14 mouse cellular contexts compared by ENCODE assay signal in genomic region chr2:8477827-8478528, GRCm38 (mm10).
DNase-seq lines count a peak whose midpoint lies in the region; ATAC-seq and TF ChIP-seq lines count a peak whose summit lies in the region.
"Had no signal": no experiment of that assay in that cellular context is flagged by ENCODE, and none has a peak within 500 bp of the region (broad histone marks: within the 10 kb centered on the region; RNA-seq: fewer than 3 reads in every experiment).

No protein-coding gene starts in this region.

- peak; percentile 7 for DNase-seq in kidney, postnatal 14 days
- no peak for DNase-seq in kidney, postnatal 36 days
- DNase-seq in hindbrain, embryonic 14.5 days (ENCODE audit: low spot score) = peak; percentile 32
- DNase-seq in cerebellum, adult 18-20 months = no peak
- DNase-seq in lung, postnatal 0 days (ENCODE audit: low spot score) = no peak
- DNase-seq: cerebellum, adult 2 months; heart, postnatal 10 days; lung, postnatal 4 days; spleen, adult 18-20 months had no signal

- no peak overlapping the region for H3K9ac ChIP-seq in forebrain, embryonic 13.5 days
- no peak overlapping the region for H3K9ac ChIP-seq in forebrain, embryonic 12.5 days
- H3K9ac ChIP-seq in hindbrain, embryonic 14.5 days = no peak overlapping the region
- H3K9ac ChIP-seq in neural tube, embryonic 13.5 days = no peak overlapping the region
- H3K9ac ChIP-seq in lung, postnatal 0 days (replicated peaks; ENCODE audit: low read depth) = no peak overlapping the region
- H3K9ac ChIP-seq: liver, embryonic 12.5 days had no signal

- TF ChIP-seq CTCF in lung, postnatal 0 days (IDR thresholded peaks at IDR 0.05) = no peak

- H3K4me2 ChIP-seq in forebrain, embryonic 13.5 days = no peak overlapping the region
- H3K4me2 ChIP-seq in forebrain, embryonic 12.5 days = no peak overlapping the region
- H3K4me2 ChIP-seq in hindbrain, embryonic 14.5 days (replicated peaks) = no peak overlapping the region
- no peak overlapping the region for H3K4me2 ChIP-seq in neural tube, embryonic 13.5 days
- H3K4me2 ChIP-seq in lung, postnatal 0 days (replicated peaks; ENCODE audit: low read depth, low read length) = no peak overlapping the region
- H3K4me2 ChIP-seq: liver, embryonic 12.5 days had no signal

- H3K27ac ChIP-seq in forebrain, embryonic 13.5 days = no peak overlapping the region
- no peak overlapping the region for H3K27ac ChIP-seq in forebrain, embryonic 12.5 days
- H3K27ac ChIP-seq in hindbrain, embryonic 14.5 days = no peak overlapping the region
- H3K27ac ChIP-seq in neural tube, embryonic 13.5 days (replicated peaks) = no peak overlapping the region
- H3K27ac ChIP-seq in lung, postnatal 0 days (ENCODE audit: low read length) = no peak overlapping the region
- H3K27ac ChIP-seq: liver, embryonic 12.5 days had no signal

- no peaks in the 10 kb centered on the region for H3K27me3 ChIP-seq in forebrain, embryonic 13.5 days
- H3K27me3 ChIP-seq in forebrain, embryonic 12.5 days = no peaks in the 10 kb centered on the region
- no peaks in the 10 kb centered on the region for H3K27me3 ChIP-seq in hindbrain, embryonic 14.5 days (ENCODE audit: control insufficient read depth, insufficient read depth, low read length)
- no peaks in the 10 kb centered on the region for H3K27me3 ChIP-seq in neural tube, embryonic 13.5 days
- H3K27me3 ChIP-seq in lung, postnatal 0 days (replicated peaks; ENCODE audit: insufficient read depth, low read length) = no peaks in the 10 kb centered on the region
- H3K27me3 ChIP-seq: liver, embryonic 12.5 days had no signal

- 0 out of 2 replicates have a peak, but pooled peaks have one; percentile 33 for ATAC-seq in forebrain, embryonic 13.5 days
- ATAC-seq in forebrain, embryonic 12.5 days (ENCODE audit: low FRiP score) = no peak
- ATAC-seq in hindbrain, embryonic 14.5 days (ENCODE audit: low FRiP score) = peak; percentile 57
- ATAC-seq in neural tube, embryonic 13.5 days (ENCODE audit: low read depth) = peak; percentile 81
- ATAC-seq in lung, postnatal 0 days = no peak
- ATAC-seq: liver, embryonic 12.5 days; Patski had no signal

- 62% methylated on average over 6 of the region's 6 CpGs for WGBS in forebrain, embryonic 13.5 days
- 58% methylated on average over 6 of the region's 6 CpGs for WGBS in forebrain, embryonic 12.5 days
- 35% methylated on average over 6 of the region's 6 CpGs for WGBS in hindbrain, embryonic 14.5 days
- 19% methylated on average over 6 of the region's 6 CpGs for WGBS in neural tube, embryonic 13.5 days
- WGBS in lung, postnatal 0 days = 58% methylated on average over 6 of the region's 6 CpGs

- no peaks in the 10 kb centered on the region for H3K36me3 ChIP-seq in forebrain, embryonic 13.5 days (ENCODE audit: poor library complexity, severe bottlenecking)
- H3K36me3 ChIP-seq in forebrain, embryonic 12.5 days (replicated peaks) = no peaks in the 10 kb centered on the region
- no peaks in the 10 kb centered on the region for H3K36me3 ChIP-seq in hindbrain, embryonic 14.5 days (replicated peaks; ENCODE audit: control insufficient read depth, insufficient read depth)
- H3K36me3 ChIP-seq in neural tube, embryonic 13.5 days = no peaks in the 10 kb centered on the region
- H3K36me3 ChIP-seq in lung, postnatal 0 days (ENCODE audit: insufficient read depth, low read length) = no peaks in the 10 kb centered on the region
- H3K36me3 ChIP-seq: liver, embryonic 12.5 days had no signal

- no peaks in the 10 kb centered on the region for H3K9me3 ChIP-seq in forebrain, embryonic 13.5 days (replicated peaks)
- no peaks in the 10 kb centered on the region for H3K9me3 ChIP-seq in forebrain, embryonic 12.5 days
- H3K9me3 ChIP-seq in hindbrain, embryonic 14.5 days (ENCODE audit: control insufficient read depth, low read length) = no peaks in the 10 kb centered on the region
- no peaks in the 10 kb centered on the region for H3K9me3 ChIP-seq in neural tube, embryonic 13.5 days
- H3K9me3 ChIP-seq in lung, postnatal 0 days (ENCODE audit: low read length) = no peaks in the 10 kb centered on the region
- H3K9me3 ChIP-seq: liver, embryonic 12.5 days had no signal

- no peak overlapping the region for H3K4me3 ChIP-seq in forebrain, embryonic 13.5 days
- H3K4me3 ChIP-seq in forebrain, embryonic 12.5 days (replicated peaks) = no peak overlapping the region
- no peak overlapping the region for H3K4me3 ChIP-seq in hindbrain, embryonic 14.5 days (replicated peaks; ENCODE audit: low read length)
- H3K4me3 ChIP-seq in neural tube, embryonic 13.5 days = no peak overlapping the region
- H3K4me3 ChIP-seq in lung, postnatal 0 days (ENCODE audit: low read depth, low read length) = no peak overlapping the region
- H3K4me3 ChIP-seq: liver, embryonic 12.5 days had no signal

- H3K4me1 ChIP-seq in forebrain, embryonic 13.5 days = peaks cover 4% of the 10 kb centered on the region; the same call in 1 of the 2 replicates
- H3K4me1 ChIP-seq in forebrain, embryonic 12.5 days = peaks cover 8% of the 10 kb centered on the region; the same call in 1 of the 2 replicates
- no peaks in the 10 kb centered on the region for H3K4me1 ChIP-seq in hindbrain, embryonic 14.5 days (replicated peaks; ENCODE audit: control insufficient read depth, insufficient read depth, low read length)
- H3K4me1 ChIP-seq in neural tube, embryonic 13.5 days (replicated peaks) = peaks cover 23% of the 10 kb centered on the region
- no peaks in the 10 kb centered on the region for H3K4me1 ChIP-seq in lung, postnatal 0 days (ENCODE audit: insufficient read depth, low read depth, low read length)
- H3K4me1 ChIP-seq: liver, embryonic 12.5 days had no signal

- no peak for TF ChIP-seq EP300 in lung, postnatal 0 days (IDR thresholded peaks at IDR 0.05)

Comparison
In these comparisons a context has a peak if more than half of its experiments do, and no peak if none do; other contexts are left out.
1. ATAC-seq: peak in forebrain, embryonic 13.5 days (single experiment), hindbrain, embryonic 14.5 days (single experiment) and neural tube, embryonic 13.5 days (single experiment); none in forebrain, embryonic 12.5 days (single experiment) and lung, postnatal 0 days (single experiment).
2. DNase-seq: peak in kidney, postnatal 14 days (single experiment) and hindbrain, embryonic 14.5 days (single experiment); none in kidney, postnatal 36 days (0 of 2), cerebellum, adult 18-20 months (0 of 2) and lung, postnatal 0 days (single experiment).